Mouse (Mus musculus) MEL (cell line): ENCODE measurements at regions not wholly inside any gene's neighbourhood (a gene's known extent, or its start where the extent isn't known, plus 50 kb on each side); places are given as distances from the start of the nearest gene placed in this dataset.

ENCODE experiments used
- DNase-seq: peaks from one replicate; pipeline ENCODE4 v3.0.0; 2011; ENCODE audit warnings: low read depth, low spot score
- H3K27ac ChIP-seq: 2 replicates; pipeline ENCODE4 v1.5.1; 2012; ENCODE audit warnings: low read depth, mild to moderate bottlenecking, control low read depth, low read length, moderate library complexity; ENCODE audit not compliant: control insufficient read depth
- H3K27me3 ChIP-seq, 2 experiments: fragments of 150-350 bp in 1 of 2; sonication (generic) in 1 of 2; 2 replicates each; pipeline ENCODE4 v1.6.1; 2012; ENCODE audit warnings: low read length in 2 of 2, mild to moderate bottlenecking in 2 of 2, improper control_type of control experiment in 1 of 2, moderate library complexity in 1 of 2; ENCODE audit not compliant: insufficient read depth in 2 of 2, control insufficient read depth in 1 of 2
- H3K36me3 ChIP-seq, 2 experiments: 2 replicates each; pipeline ENCODE4 v1.6.1; 2012 to 2014; ENCODE audit warnings: low read length in 2 of 2, improper control_type of control experiment in 1 of 2, inconsistent platforms in 1 of 2, mild to moderate bottlenecking in 1 of 2; ENCODE audit not compliant: insufficient read depth in 2 of 2, control insufficient read depth in 1 of 2
- H3K4me1 ChIP-seq, 2 experiments: fragments of 150-350 bp in 1 of 2; sonication (generic) in 1 of 2; 2 replicates each; pipeline ENCODE4 v1.6.1; 2012; ENCODE audit warnings: low read length in 2 of 2, improper control_type of control experiment in 1 of 2, mild to moderate bottlenecking in 1 of 2; ENCODE audit not compliant: insufficient read depth in 2 of 2, control insufficient read depth in 1 of 2
- H3K4me3 ChIP-seq, 2 experiments: fragments of 150-350 bp in 1 of 2; sonication (generic) in 1 of 2; 2 replicates each; pipeline ENCODE4 v1.5.1; 2012; ENCODE audit warnings: low read depth in 2 of 2, low read length in 2 of 2, mild to moderate bottlenecking in 2 of 2, moderate library complexity in 2 of 2, control low read depth in 1 of 2, improper control_type of control experiment in 1 of 2; ENCODE audit not compliant: control insufficient read depth in 1 of 2, insufficient read depth in 1 of 2
- H3K79me2 ChIP-seq: 2 replicates; pipeline ENCODE4 v1.6.1; 2012; ENCODE audit warnings: mild to moderate bottlenecking, low read length, moderate library complexity; ENCODE audit not compliant: control insufficient read depth, poor library complexity, insufficient read depth
- H3K9ac ChIP-seq: 2 replicates; pipeline ENCODE4 v1.6.1; 2012; ENCODE audit warnings: low read depth, mild to moderate bottlenecking, control low read depth, low read length, moderate library complexity; ENCODE audit not compliant: control insufficient read depth, poor library complexity, severe bottlenecking
- H3K9me3 ChIP-seq: fragments of 150-350 bp; sonication (generic); replicated peaks from 2 replicates; pipeline ENCODE4 v1.6.1; 2012; ENCODE audit warnings: mild to moderate bottlenecking, low read length, improper control_type of control experiment, moderate library complexity; ENCODE audit not compliant: insufficient read depth
- BHLHE40 ChIP-seq: IDR thresholded peaks from 2 replicates; pipeline ENCODE4 v1.6.1; 2012; ENCODE audit warnings: low read depth, mild to moderate bottlenecking, inconsistent platforms, low read length, improper control_type of control experiment, borderline replicate concordance
- CHD1 ChIP-seq: IDR thresholded peaks from 2 replicates; pipeline ENCODE4 v1.6.1; 2012; ENCODE audit warnings: low read depth, mild to moderate bottlenecking, inconsistent platforms, low read length, improper control_type of control experiment
- CTCF ChIP-seq, 3 experiments: IDR thresholded peaks in 2 of 3; conservative IDR thresholded peaks in 1 of 3; 2 replicates each; pipeline ENCODE4 v1.5.1; 2011 to 2012; ENCODE audit warnings: low read length in 3 of 3, low read depth in 2 of 3, mild to moderate bottlenecking in 2 of 3, improper control_type of control experiment in 1 of 3, inconsistent platforms in 1 of 3, mixed read lengths in 1 of 3, moderate library complexity in 1 of 3; ENCODE audit not compliant: control insufficient read depth in 1 of 3, insufficient read depth in 1 of 3, poor library complexity in 1 of 3, severe bottlenecking in 1 of 3
- E2F4 ChIP-seq: IDR thresholded peaks from 2 replicates; pipeline ENCODE4 v1.6.1; 2011; ENCODE audit warnings: low read depth, low read length, improper control_type of control experiment, borderline replicate concordance
- EP300 ChIP-seq, 2 experiments: IDR thresholded peaks; 2 replicates each; pipeline ENCODE4 v1.6.1; 2011; ENCODE audit warnings: improper control_type of control experiment in 2 of 2, low read length in 2 of 2, low read depth in 1 of 2, mild to moderate bottlenecking in 1 of 2
- GABPA ChIP-seq: IDR thresholded peaks from 2 replicates; pipeline ENCODE4 v1.6.1; 2012; ENCODE audit warnings: low read depth, mild to moderate bottlenecking, inconsistent platforms, low read length, improper control_type of control experiment, moderate library complexity
- JUND ChIP-seq: IDR thresholded peaks from 2 replicates; pipeline ENCODE4 v1.6.1; 2011; ENCODE audit warnings: low read depth, mild to moderate bottlenecking, improper control_type of control experiment, low read length
- KAT2A ChIP-seq: conservative IDR thresholded peaks from 2 replicates; pipeline ENCODE4 v1.6.1; 2012; ENCODE audit warnings: low read depth, low read length, improper control_type of control experiment, inconsistent platforms
- MAFK ChIP-seq: IDR thresholded peaks from 2 replicates; pipeline ENCODE4 v1.6.1; 2011; ENCODE audit warnings: low read depth, mild to moderate bottlenecking, low read length, improper control_type of control experiment, borderline replicate concordance
- MAX ChIP-seq: IDR thresholded peaks from 2 replicates; pipeline ENCODE4 v1.6.1; 2011; ENCODE audit warnings: low read length, improper control_type of control experiment
- MAZ ChIP-seq: IDR thresholded peaks from 2 replicates; pipeline ENCODE4 v1.6.1; 2012; ENCODE audit warnings: low read depth, mild to moderate bottlenecking, inconsistent platforms, low read length, improper control_type of control experiment
- MEF2A ChIP-seq: IDR thresholded peaks from 2 replicates; pipeline ENCODE4 v1.6.1; 2014; ENCODE audit warnings: low read depth, mild to moderate bottlenecking, inconsistent platforms, low read length, improper control_type of control experiment; ENCODE audit not compliant: poor library complexity, insufficient replicate concordance, severe bottlenecking; ENCODE audit errors: extremely low read depth
- NELFE ChIP-seq: IDR thresholded peaks from 2 replicates; pipeline ENCODE4 v1.6.1; 2011; ENCODE audit warnings: low read depth, low read length, improper control_type of control experiment
- POLR2AphosphoS2 ChIP-seq: IDR thresholded peaks from 2 replicates; pipeline ENCODE4 v1.6.1; 2011; ENCODE audit warnings: low read length, improper control_type of control experiment
- SIN3A ChIP-seq: IDR thresholded peaks from 2 replicates; pipeline ENCODE4 v1.6.1; 2012; ENCODE audit warnings: low read length, improper control_type of control experiment, inconsistent platforms
- SMC3 ChIP-seq: IDR thresholded peaks from 2 replicates; pipeline ENCODE4 v1.6.1; 2011; ENCODE audit warnings: low read depth, low read length, improper control_type of control experiment
- UBTF ChIP-seq: IDR thresholded peaks from 2 replicates; pipeline ENCODE4 v1.6.1; 2012; ENCODE audit warnings: low read depth, mild to moderate bottlenecking, inconsistent platforms, low read length, improper control_type of control experiment, moderate library complexity, borderline replicate concordance; ENCODE audit not compliant: insufficient read depth
- USF1 ChIP-seq: IDR thresholded peaks from 2 replicates; pipeline ENCODE4 v1.6.1; 2014; ENCODE audit warnings: low read depth, mild to moderate bottlenecking, inconsistent platforms, low read length, improper control_type of control experiment, moderate library complexity
- USF2 ChIP-seq, 2 experiments: IDR thresholded peaks; 2 replicates each; pipeline ENCODE4 v1.6.1; 2011 to 2012; ENCODE audit warnings: improper control_type of control experiment in 2 of 2, low read length in 2 of 2, borderline replicate concordance in 1 of 2, inconsistent platforms in 1 of 2, low read depth in 1 of 2, mild to moderate bottlenecking in 1 of 2; ENCODE audit not compliant: insufficient read depth in 1 of 2
- ZKSCAN1 ChIP-seq: IDR thresholded peaks from 2 replicates; pipeline ENCODE4 v1.6.1; 2012; ENCODE audit warnings: low read depth, mild to moderate bottlenecking, inconsistent platforms, low read length, improper control_type of control experiment, moderate library complexity
- ZMIZ1 ChIP-seq: IDR thresholded peaks from 2 replicates; pipeline ENCODE4 v1.6.1; 2012; ENCODE audit warnings: low read depth, mild to moderate bottlenecking, inconsistent platforms, low read length, improper control_type of control experiment, moderate library complexity

- H3K36me3 ChIP-seq: no peaks in the 10 kb centered on the region
- peaks cover 0 to 4% of the 10 kb centered on the region in 2 experiments; a peak in 2 of 4 replicates for H3K27me3 ChIP-seq
- H3K4me3 ChIP-seq: no peak overlapping the region
- no peak for DNase-seq
- no peak overlapping the region for H3K27ac ChIP-seq
- TF ChIP-seq EP300 (IDR thresholded peaks at IDR 0.05; ENCODE audit: low read depth in 1 of 2, low read length in 2 of 2) (no peak), BHLHE40 (no peak), SIN3A (no peak), CHD1 (no peak), MEF2A (no peak), USF2 (IDR thresholded peaks at IDR 0.05; ENCODE audit: borderline replicate concordance in 1 of 2, insufficient read depth in 1 of 2, low read depth in 1 of 2, low read length in 2 of 2) (no peak), NELFE (no peak), MAZ (no peak), UBTF (no peak), CTCF (IDR thresholded peaks at IDR 0.05 in 2 of 3, conservative IDR thresholded peaks at IDR 0.05 in 1 of 3; ENCODE audit: control insufficient read depth in 1 of 3, insufficient read depth in 1 of 3, low read depth in 2 of 3, low read length in 3 of 3, poor library complexity in 1 of 3, severe bottlenecking in 1 of 3) (no peak), SMC3 (no peak), JUND (no peak), KAT2A (no peak), ZKSCAN1 (no peak)
- no peaks in the 10 kb centered on the region for H3K4me1 ChIP-seq
- no peaks in the 10 kb centered on the region for H3K9me3 ChIP-seq
- no peak overlapping the region for H3K9ac ChIP-seq
- no peaks in the 10 kb centered on the region for H3K79me2 ChIP-seq
Observed at GRCm38 (mm10) chr3:66739356-66740014, 241.7 kb upstream of the Rsrc1 start.

- Histone ChIP-seq H3K9me3 (no peaks in the 10 kb centered on the region), H3K4me1 (no peaks in the 10 kb centered on the region), H3K79me2 (no peaks in the 10 kb centered on the region), H3K27ac (no peak overlapping the region), H3K27me3 (peaks cover 0 to 4% of the 10 kb centered on the region in 2 experiments; a peak in 3 of 4 replicates), H3K9ac (no peak overlapping the region), H3K4me3 (no peak overlapping the region), H3K36me3 (no peaks in the 10 kb centered on the region)
- DNase-seq: no peak
- TF ChIP-seq E2F4 (no peak), ZMIZ1 (no peak), GABPA (no peak), MEF2A (no peak), POLR2AphosphoS2 (no peak), MAFK (no peak), MAX (no peak), MAZ (no peak), BHLHE40 (no peak), SMC3 (no peak), USF1 (no peak)
- TF ChIP-seq, all 39 proteins: peak for 0
Observed at GRCm38 (mm10) chr3:66744133-66744913, 236.9 kb upstream of the Rsrc1 start.
